Mouse (Mus musculus): ENCODE results near the gene Chtop. TPM values are rescaled to one million over a fixed set of nuclear protein-coding genes. Genes with fewer than 3 reads are reported as not detected.

Chtop gene
- polyA plus RNA-seq, 1 experiment from 2014 or later, result 161 TPM

DNA sequence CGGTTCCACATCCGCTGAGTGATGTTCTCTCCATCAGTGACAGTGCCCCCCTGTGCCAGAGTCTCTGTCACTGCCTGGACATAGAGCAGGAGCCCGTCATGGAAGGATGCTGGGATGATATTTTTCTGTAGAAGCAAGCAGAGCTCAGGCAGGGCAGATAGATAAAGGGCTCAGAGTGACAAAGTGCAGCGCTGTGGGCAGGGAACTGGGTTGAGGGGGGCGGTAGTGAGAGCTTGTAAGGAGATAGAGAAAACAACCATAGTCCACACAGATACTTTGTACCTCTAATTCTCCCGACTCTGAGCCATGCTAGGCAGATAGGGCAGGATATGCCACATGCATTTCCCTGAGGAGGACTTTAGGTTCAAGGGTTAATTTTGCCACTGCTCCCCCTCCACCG, 46.7 kb downstream of the Chtop start:
- Histone ChIP-seq H3K9ac (ENCODE audit: low read depth, low read length) (no peak overlapping the region), H3K27ac (ENCODE audit: low read depth, low read length) (no peak overlapping the region), H3K36me3 (ENCODE audit: control insufficient read depth, insufficient read depth, low read length) (no peaks in the 10 kb centered on the region), H3K4me2 (ENCODE audit: low read length) (no peak overlapping the region), H3K9me3 (ENCODE audit: control insufficient read depth, low read length) (0 out of 2 replicates have a peak, but pooled peaks cover 2% of the 10 kb centered on the region), H3K4me3 (ENCODE audit: low read length) (no peak overlapping the region), H3K4me1 (ENCODE audit: control insufficient read depth, insufficient read depth, low read depth, low read length) (peaks cover 10% of the 10 kb centered on the region), H3K27me3 (replicated peaks; ENCODE audit: control insufficient read depth, insufficient read depth, low read length) (peaks cover 33% of the 10 kb centered on the region)
- no peak for ATAC-seq
- WGBS, result 32% methylated on average over 7 of the region's 7 CpGs

DNA sequence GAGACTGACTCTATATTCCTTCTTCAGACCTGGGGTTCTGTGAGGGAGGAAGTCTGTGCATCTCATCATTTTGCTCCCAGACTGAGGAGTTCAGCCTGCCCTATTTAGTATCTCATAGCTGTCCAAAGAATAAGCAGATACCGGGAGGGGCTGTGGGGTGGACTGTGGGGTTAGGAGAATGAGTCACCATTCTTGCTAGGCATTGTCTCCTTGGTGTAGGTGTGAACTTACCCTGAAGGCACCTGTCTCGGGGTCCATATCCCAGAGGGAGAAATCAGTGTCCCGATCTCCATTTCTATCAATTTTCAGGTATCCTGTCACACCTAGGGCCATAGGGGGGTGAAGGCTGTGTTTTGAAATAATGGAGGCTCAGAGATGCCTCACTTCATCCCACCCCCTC, 47.4 kb downstream of the Chtop start:
- peaks cover 33% of the 10 kb centered on the region for H3K27me3 ChIP-seq (replicated peaks; ENCODE audit: control insufficient read depth, insufficient read depth, low read length)
- H3K27ac ChIP-seq (ENCODE audit: low read depth, low read length), result no peak overlapping the region
- H3K9me3 ChIP-seq (ENCODE audit: control insufficient read depth, low read length), result 0 out of 2 replicates have a peak, but pooled peaks cover 2% of the 10 kb centered on the region
- WGBS, result 87% methylated on average over 3 of the region's 3 CpGs
- no peaks in the 10 kb centered on the region for H3K36me3 ChIP-seq (ENCODE audit: control insufficient read depth, insufficient read depth, low read length)
- H3K4me2 ChIP-seq (ENCODE audit: low read length), result no peak overlapping the region
- H3K4me1 ChIP-seq (ENCODE audit: control insufficient read depth, insufficient read depth, low read depth, low read length), result peaks cover 10% of the 10 kb centered on the region
- H3K4me3 ChIP-seq (ENCODE audit: low read length), result no peak overlapping the region
- no peak overlapping the region for H3K9ac ChIP-seq (ENCODE audit: low read depth, low read length)
- ATAC-seq, result no peak

DNA sequence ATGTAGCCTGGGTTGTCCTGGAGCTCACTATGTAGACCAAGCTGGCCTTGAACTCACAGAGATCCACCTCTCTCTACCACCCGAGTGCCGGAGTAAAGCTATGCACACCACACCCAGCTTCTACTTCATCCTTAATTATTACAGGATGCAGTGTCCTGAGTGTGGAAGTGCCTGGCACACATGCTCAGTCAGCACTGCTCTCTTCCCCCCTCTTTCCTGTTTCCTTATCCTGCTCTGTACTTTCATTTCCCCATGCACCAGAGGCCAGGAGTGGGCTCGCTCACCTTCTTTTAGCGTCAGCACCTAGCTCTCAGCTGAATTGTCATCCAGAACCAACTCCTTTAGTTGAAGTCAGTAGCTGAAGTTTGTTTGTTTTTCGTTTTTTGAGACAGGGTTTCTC, 49.0 kb downstream of the Chtop start:
- Histone ChIP-seq H3K27me3 (replicated peaks; ENCODE audit: control insufficient read depth, insufficient read depth, low read length) (peaks cover 24% of the 10 kb centered on the region), H3K36me3 (ENCODE audit: control insufficient read depth, insufficient read depth, low read length) (no peaks in the 10 kb centered on the region), H3K4me1 (ENCODE audit: control insufficient read depth, insufficient read depth, low read depth, low read length) (peaks cover 3% of the 10 kb centered on the region; the same call in 1 of the 2 replicates), H3K9me3 (ENCODE audit: control insufficient read depth, low read length) (0 out of 2 replicates have a peak, but pooled peaks cover 2% of the 10 kb centered on the region), H3K4me2 (ENCODE audit: low read length) (no peak overlapping the region), H3K4me3 (ENCODE audit: low read length) (no peak overlapping the region), H3K9ac (ENCODE audit: low read depth, low read length) (no peak overlapping the region), H3K27ac (ENCODE audit: low read depth, low read length) (no peak overlapping the region)
- WGBS, result 81% methylated on average over 5 of the region's 5 CpGs
- no peak for ATAC-seq

DNA sequence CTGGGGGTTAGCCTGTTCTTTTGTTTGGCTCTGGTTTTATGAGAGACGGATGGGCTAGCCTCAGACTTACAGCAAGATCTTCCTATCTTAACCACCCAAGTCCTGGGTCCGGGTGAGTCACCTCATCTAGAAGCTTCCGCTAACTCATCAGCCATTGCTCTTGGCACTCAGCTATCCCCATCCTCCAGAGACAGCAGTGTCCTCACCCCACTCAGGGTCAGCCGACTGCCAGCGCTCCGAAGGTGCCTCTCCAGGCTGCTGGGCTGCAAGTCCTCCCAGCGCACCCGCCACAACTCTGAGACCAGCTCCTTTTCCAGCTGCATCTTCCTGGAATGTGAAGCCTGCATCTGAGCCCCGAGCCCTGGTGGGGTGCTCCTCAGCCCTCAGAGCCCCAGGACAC, 49.6 kb downstream of the Chtop start:
- Histone ChIP-seq H3K27me3 (replicated peaks; ENCODE audit: control insufficient read depth, insufficient read depth, low read length) (peaks cover 20% of the 10 kb centered on the region), H3K36me3 (ENCODE audit: control insufficient read depth, insufficient read depth, low read length) (no peaks in the 10 kb centered on the region), H3K4me2 (ENCODE audit: low read length) (no peak overlapping the region), H3K9ac (ENCODE audit: low read depth, low read length) (no peak overlapping the region), H3K4me1 (ENCODE audit: control insufficient read depth, insufficient read depth, low read depth, low read length) (no peaks in the 10 kb centered on the region; the same call in 1 of the 2 replicates), H3K27ac (ENCODE audit: low read depth, low read length) (no peak overlapping the region), H3K9me3 (ENCODE audit: control insufficient read depth, low read length) (0 out of 2 replicates have a peak, but pooled peaks cover under 1% of the 10 kb centered on the region), H3K4me3 (ENCODE audit: low read length) (no peak overlapping the region)
- ATAC-seq, result no peak
- WGBS, result 77% methylated on average over 9 of the region's 9 CpGs

DNA sequence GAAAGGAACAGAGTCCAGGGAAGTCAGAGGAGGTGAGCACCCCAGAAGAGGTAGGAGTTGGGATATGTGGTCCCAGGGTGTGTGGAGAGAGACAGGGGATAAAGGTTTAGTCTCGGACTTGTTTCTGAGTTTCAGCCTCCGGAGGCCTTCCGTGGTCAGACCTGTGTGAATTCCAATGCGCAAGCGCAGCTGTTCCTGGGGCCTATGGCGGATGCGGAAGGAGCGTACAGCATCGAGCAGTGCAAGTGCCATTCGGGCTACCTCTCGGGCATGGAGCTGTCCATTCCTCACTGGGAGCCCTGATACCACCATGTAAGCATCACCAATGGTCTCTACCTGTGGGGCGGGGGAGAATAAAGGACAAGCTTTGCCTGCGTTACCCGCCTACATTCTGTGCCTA, 54.4 kb downstream of the Chtop start:
- no peak overlapping the region for H3K9ac ChIP-seq (ENCODE audit: low read depth, low read length)
- no peaks in the 10 kb centered on the region for H3K4me1 ChIP-seq (ENCODE audit: control insufficient read depth, insufficient read depth, low read depth, low read length)
- no peaks in the 10 kb centered on the region for H3K36me3 ChIP-seq (ENCODE audit: control insufficient read depth, insufficient read depth, low read length)
- H3K4me3 ChIP-seq (ENCODE audit: low read length), result no peak overlapping the region
- no peaks in the 10 kb centered on the region for H3K9me3 ChIP-seq (ENCODE audit: control insufficient read depth, low read length)
- whole genome bisulfite sequencing, result 87% methylated on average over 14 of the region's 14 CpGs
- no peaks in the 10 kb centered on the region for H3K27me3 ChIP-seq (replicated peaks; ENCODE audit: control insufficient read depth, insufficient read depth, low read length)
- H3K4me2 ChIP-seq (ENCODE audit: low read length), result no peak overlapping the region
- H3K27ac ChIP-seq (ENCODE audit: low read depth, low read length), result no peak overlapping the region
- ATAC-seq, result no peak

DNA sequence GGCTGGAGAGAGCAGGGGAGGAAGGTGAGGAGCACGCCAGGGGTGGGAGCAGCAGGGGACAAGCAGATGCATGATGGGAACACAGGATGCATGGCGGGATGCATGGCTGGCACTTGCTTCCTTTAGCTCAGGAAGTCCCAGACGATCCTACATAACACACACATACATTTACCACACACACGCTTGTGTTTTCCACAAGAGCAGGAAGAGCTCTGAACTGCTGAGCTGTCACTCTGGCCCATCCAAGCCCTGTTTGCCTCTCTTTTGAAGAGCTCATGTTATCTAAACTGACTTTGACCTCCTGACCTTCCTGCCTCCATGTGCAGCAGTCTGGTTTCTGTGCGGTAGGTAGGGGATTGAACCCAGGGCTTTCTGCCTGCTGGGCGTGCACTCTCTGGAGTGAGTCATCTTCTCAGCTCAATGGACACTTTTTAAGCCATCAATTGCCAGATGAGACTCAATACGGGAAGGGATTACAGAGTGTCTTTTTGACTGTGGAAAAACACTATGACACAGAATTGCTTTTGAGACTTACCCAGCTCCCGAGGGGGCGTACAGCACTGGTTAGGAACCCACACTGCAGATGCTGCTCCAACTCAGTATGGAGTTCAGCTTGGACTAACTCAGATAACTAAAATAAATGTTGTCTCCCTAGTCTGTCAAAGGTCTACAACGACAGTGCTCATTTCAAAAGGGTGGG, 57.8 kb downstream of the Chtop start:
- Histone ChIP-seq H3K4me2 (ENCODE audit: low read length) (no peak overlapping the region; the same call in 1 of the 2 replicates), H3K4me3 (ENCODE audit: low read length) (no peak overlapping the region), H3K9ac (ENCODE audit: low read depth, low read length) (no peak overlapping the region), H3K27me3 (replicated peaks; ENCODE audit: control insufficient read depth, insufficient read depth, low read length) (no peaks in the 10 kb centered on the region), H3K27ac (ENCODE audit: low read depth, low read length) (no peak overlapping the region), H3K4me1 (ENCODE audit: control insufficient read depth, insufficient read depth, low read depth, low read length) (peaks cover 6% of the 10 kb centered on the region), H3K36me3 (ENCODE audit: control insufficient read depth, insufficient read depth, low read length) (no peaks in the 10 kb centered on the region), H3K9me3 (ENCODE audit: control insufficient read depth, low read length) (no peaks in the 10 kb centered on the region)
- WGBS, result 58% methylated on average over 10 of the region's 10 CpGs
- no peak for ATAC-seq

DNA sequence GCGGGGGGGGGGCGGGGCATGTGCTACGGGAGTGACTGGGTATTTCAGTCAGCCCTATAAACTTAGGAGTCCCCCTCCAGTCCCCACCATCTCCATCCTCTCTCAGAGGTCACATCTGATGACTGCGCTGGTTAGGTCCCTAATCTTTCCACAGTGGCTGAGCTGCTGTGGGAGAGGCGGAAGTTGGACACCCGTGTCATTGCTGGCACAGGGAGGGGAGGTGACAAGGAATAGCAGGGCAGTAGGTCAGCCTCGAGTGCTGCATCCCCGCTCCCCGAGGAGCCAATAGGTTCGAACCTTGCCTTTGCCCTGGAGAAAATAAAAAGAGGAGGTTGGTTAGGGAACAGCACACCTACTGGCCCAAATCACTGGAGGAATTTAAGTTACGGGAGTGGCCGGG, 58.4 kb downstream of the Chtop start:
- no peaks in the 10 kb centered on the region for H3K27me3 ChIP-seq (replicated peaks; ENCODE audit: control insufficient read depth, insufficient read depth, low read length)
- no peak overlapping the region for H3K27ac ChIP-seq (ENCODE audit: low read depth, low read length)
- 44% methylated on average over 9 of the region's 12 CpGs for WGBS
- no peaks in the 10 kb centered on the region for H3K9me3 ChIP-seq (ENCODE audit: control insufficient read depth, low read length)
- no peak overlapping the region for H3K4me3 ChIP-seq (ENCODE audit: low read length)
- H3K36me3 ChIP-seq (ENCODE audit: control insufficient read depth, insufficient read depth, low read length), result no peaks in the 10 kb centered on the region
- ATAC-seq, result no peak
- H3K9ac ChIP-seq (ENCODE audit: low read depth, low read length), result no peak overlapping the region; the same call in 1 of the 2 replicates
- H3K4me1 ChIP-seq (ENCODE audit: control insufficient read depth, insufficient read depth, low read depth, low read length), result peaks cover 11% of the 10 kb centered on the region
- peak overlapping the region; percentile 16; the same call in 1 of the 2 replicates for H3K4me2 ChIP-seq (ENCODE audit: low read length)

Other genes with a start within 250 kb of the Chtop start
- gene Dennd4b, start 244.3 kb downstream of the Chtop start, polyA plus RNA-seq (2015; fragmentation: Nextera tagmentation; extraction: Ambion mirVana), result 8.1 and 10.2 TPM in 2 replicates
- gene Gatad2b, start 216.3 kb downstream of the Chtop start, polyA plus RNA-seq (2015; fragmentation: Nextera tagmentation; extraction: Ambion mirVana), result 9.3 and 12.1 TPM in 2 replicates
- 30.1 and 30.8 TPM in 2 replicates for gene Slc27a3, start 119.6 kb downstream of the Chtop start, polyA plus RNA-seq (2015; fragmentation: Nextera tagmentation; extraction: Ambion mirVana)
- 27.8 and 30.3 TPM in 2 replicates for gene Ints3, start 75.9 kb downstream of the Chtop start, polyA plus RNA-seq (2015; fragmentation: Nextera tagmentation; extraction: Ambion mirVana)
- gene Npr1, start 43.6 kb downstream of the Chtop start, polyA plus RNA-seq (2015; fragmentation: Nextera tagmentation; extraction: Ambion mirVana), result 3.1 and 3.2 TPM in 2 replicates
- 224 and 229 TPM in 2 replicates for gene Ilf2, start 33.4 kb downstream of the Chtop start, polyA plus RNA-seq (2015; fragmentation: Nextera tagmentation; extraction: Ambion mirVana)
- gene Snapin, start 18.5 kb downstream of the Chtop start, polyA plus RNA-seq (2015; fragmentation: Nextera tagmentation; extraction: Ambion mirVana), result 96.8 and 98.1 TPM in 2 replicates
- 26.1 and 40.5 TPM in 2 replicates for gene S100a1, start 4.9 kb upstream of the Chtop start, polyA plus RNA-seq (2015; fragmentation: Nextera tagmentation; extraction: Ambion mirVana)
- gene S100a13, start 4.9 kb upstream of the Chtop start, polyA plus RNA-seq (2015; fragmentation: Nextera tagmentation; extraction: Ambion mirVana), result 13.6 and 17.2 TPM in 2 replicates
- gene S100a14, start 17.4 kb upstream of the Chtop start, polyA plus RNA-seq (2015; fragmentation: Nextera tagmentation; extraction: Ambion mirVana), result 0.19 TPM in 1 of 2 replicates, not detected in the other
- 50.5 and 60.8 TPM in 2 replicates for gene S100a16, start 27.8 kb upstream of the Chtop start, polyA plus RNA-seq (2015; fragmentation: Nextera tagmentation; extraction: Ambion mirVana)
- 1.0 and 1.6 TPM in 2 replicates for gene S100a3, start 51.1 kb upstream of the Chtop start, polyA plus RNA-seq (2015; fragmentation: Nextera tagmentation; extraction: Ambion mirVana)
- not detected in 2 replicates for gene S100a2, start 80.7 kb upstream of the Chtop start, polyA plus RNA-seq (2015; fragmentation: Nextera tagmentation; extraction: Ambion mirVana)
- 0.51 TPM in 1 of 2 replicates, not detected in the other for gene Gm42674, start 92.4 kb upstream of the Chtop start, polyA plus RNA-seq (2015; fragmentation: Nextera tagmentation; extraction: Ambion mirVana)
- gene S100a4, start 94.3 kb upstream of the Chtop start, polyA plus RNA-seq (2015; fragmentation: Nextera tagmentation; extraction: Ambion mirVana), result 0.36 and 1.4 TPM in 2 replicates
- gene S100a5, start 99.0 kb upstream of the Chtop start, polyA plus RNA-seq (2015; fragmentation: Nextera tagmentation; extraction: Ambion mirVana), result not detected in 2 replicates
- gene S100a6, start 103.4 kb upstream of the Chtop start, polyA plus RNA-seq (2015; fragmentation: Nextera tagmentation; extraction: Ambion mirVana), result 31.7 and 32.1 TPM in 2 replicates
- gene S100a7a, start 144.5 kb upstream of the Chtop start, polyA plus RNA-seq (2015; fragmentation: Nextera tagmentation; extraction: Ambion mirVana), result 0.20 and 0.24 TPM in 2 replicates
- 2.2 and 6.7 TPM in 2 replicates for gene S100a8, start 159.5 kb upstream of the Chtop start, polyA plus RNA-seq (2015; fragmentation: Nextera tagmentation; extraction: Ambion mirVana)
- 3.1 and 5.5 TPM in 2 replicates for gene S100a9, start 186.2 kb upstream of the Chtop start, polyA plus RNA-seq (2015; fragmentation: Nextera tagmentation; extraction: Ambion mirVana)
- not detected in 2 replicates for gene Pglyrp4, start 217.4 kb upstream of the Chtop start, polyA plus RNA-seq (2015; fragmentation: Nextera tagmentation; extraction: Ambion mirVana)

Measured in hindbrain, embryonic 16.5 days (tissue).